Mouse (Mus musculus) cerebellum, adult (tissue): ENCODE data around the gene Tbc1d30.

Experiments
- ATAC-seq: cut with Nextera tagmentation; 2 replicates; pipeline ENCODE4 v1.9.2; 2017; ENCODE audit warnings: mild to moderate bottlenecking, moderate library complexity, mixed read lengths; ENCODE audit not compliant: insufficient number of reproducible peaks, low FRiP score, low TSS enrichment

Gene Tbc1d30

GRCm38 (mm10) chr10:121351066-121351581 lies at the start of gene Tbc1d30:
Tbc1d30 (minus strand) TSS chr10:121351278.
- peak; percentile 45 for ATAC-seq

GRCm38 (mm10) chr10:121398599-121398998 lies 47.5 kb upstream of the Tbc1d30 start:
- ATAC-seq, result no peak

GRCm38 (mm10) chr10:121395542-121396176 lies 44.6 kb upstream of the Tbc1d30 start:
- ATAC-seq, result no peak

- ATAC-seq, result no peak
Observed at GRCm38 (mm10) chr10:121394789-121395325, 43.8 kb upstream of the Tbc1d30 start.

- ATAC-seq, result no peak
Observed at GRCm38 (mm10) chr10:121394270-121394669, 43.2 kb upstream of the Tbc1d30 start.

GRCm38 (mm10) chr10:121391901-121392300 lies 40.8 kb upstream of the Tbc1d30 start:
- ATAC-seq, result peak; percentile 68

GRCm38 (mm10) chr10:121390602-121391001 lies 39.5 kb upstream of the Tbc1d30 start:
- no peak for ATAC-seq

GRCm38 (mm10) chr10:121386347-121386746 lies 35.3 kb upstream of the Tbc1d30 start:
- no peak for ATAC-seq

GRCm38 (mm10) chr10:121385695-121386094 lies 34.6 kb upstream of the Tbc1d30 start:
- no peak for ATAC-seq

GRCm38 (mm10) chr10:121384710-121385109 lies 33.6 kb upstream of the Tbc1d30 start:
- ATAC-seq, result no peak

- no peak for ATAC-seq
Observed at GRCm38 (mm10) chr10:121381280-121381679, 30.2 kb upstream of the Tbc1d30 start.

GRCm38 (mm10) chr10:121379387-121379786 lies 28.3 kb upstream of the Tbc1d30 start:
- no peak for ATAC-seq

- no peak for ATAC-seq
Observed at GRCm38 (mm10) chr10:121376530-121377271, 25.6 kb upstream of the Tbc1d30 start.

GRCm38 (mm10) chr10:121375649-121376493 lies 24.8 kb upstream of the Tbc1d30 start:
- ATAC-seq, result no peak

- ATAC-seq, result no peak
Observed at GRCm38 (mm10) chr10:121374693-121375620, 23.9 kb upstream of the Tbc1d30 start.

- no peak for ATAC-seq
Observed at GRCm38 (mm10) chr10:121374013-121374412, 22.9 kb upstream of the Tbc1d30 start.

- no peak for ATAC-seq
Observed at GRCm38 (mm10) chr10:121370777-121371176, 19.7 kb upstream of the Tbc1d30 start.

- no peak for ATAC-seq
Observed at GRCm38 (mm10) chr10:121368783-121369465, 17.8 kb upstream of the Tbc1d30 start.

GRCm38 (mm10) chr10:121367780-121368179 lies 16.7 kb upstream of the Tbc1d30 start:
- no peak for ATAC-seq
